Mouse (Mus musculus): ENCODE results near the gene Luzp1. TPM values are rescaled to one million over a fixed set of nuclear protein-coding genes. Genes with fewer than 3 reads are reported as not detected.

Gene Luzp1
- polyA plus RNA-seq, 1 experiment from 2014 or later, result 108 TPM

DNA sequence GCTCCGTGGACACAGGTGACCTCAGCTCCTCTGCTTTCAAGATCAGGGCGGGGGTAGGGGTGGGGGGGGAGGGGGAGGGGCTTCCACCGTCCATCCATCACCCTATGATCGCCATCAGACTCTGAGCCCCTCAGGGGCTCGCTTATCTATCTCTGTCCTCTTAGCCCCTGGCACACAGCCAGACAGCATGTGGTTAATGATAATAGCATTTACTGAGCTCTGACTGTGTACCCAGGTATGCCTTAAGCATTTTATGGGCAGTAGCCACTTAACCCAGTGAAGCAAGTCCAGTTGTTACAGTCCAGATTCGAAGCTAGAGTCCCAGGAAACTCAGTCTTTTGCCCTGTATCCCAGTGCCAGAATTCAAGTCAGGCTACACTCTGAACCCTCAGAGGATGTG is 18.0 kb upstream of the Luzp1 start:
- Histone ChIP-seq H3K9me3 (no peaks in the 10 kb centered on the region), H3K27ac (no peak overlapping the region; the same call in 1 of the 2 replicates), H3K27me3 (ENCODE audit: insufficient read depth, poor library complexity, severe bottlenecking) (no peaks in the 10 kb centered on the region), H3K4me1 (replicated peaks) (peaks cover 15% of the 10 kb centered on the region), H3K36me3 (no peaks in the 10 kb centered on the region), H3K4me3 (no peak overlapping the region)
- DNase-seq (ENCODE audit: low spot score), result no peak
- WGBS, result 26% methylated on average over 6 of the region's 6 CpGs

DNA sequence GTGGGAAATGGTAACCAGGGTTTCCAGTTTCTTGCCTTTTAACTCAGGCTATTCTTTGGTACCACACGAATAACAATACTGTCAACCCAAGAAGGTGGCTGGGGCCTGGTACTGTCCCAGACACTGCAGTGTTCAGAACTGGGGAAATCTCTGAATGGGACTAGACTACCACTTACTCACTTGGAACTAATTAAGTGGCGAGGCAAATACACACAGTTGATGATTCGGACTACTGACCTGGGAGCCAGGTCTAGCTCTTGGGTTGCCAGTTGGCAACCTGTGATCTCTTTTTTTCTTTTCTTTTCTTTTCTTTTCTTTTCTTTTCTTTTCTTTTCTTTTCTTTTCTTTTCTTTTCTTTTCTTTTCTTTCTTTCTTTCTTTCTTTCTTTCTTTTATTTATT is 17.3 kb upstream of the Luzp1 start:
- Histone ChIP-seq H3K4me1 (replicated peaks) (peaks cover 15% of the 10 kb centered on the region), H3K27me3 (ENCODE audit: insufficient read depth, poor library complexity, severe bottlenecking) (no peaks in the 10 kb centered on the region), H3K9me3 (no peaks in the 10 kb centered on the region), H3K36me3 (no peaks in the 10 kb centered on the region), H3K4me3 (no peak overlapping the region), H3K27ac (no peak overlapping the region)
- DNase-seq (ENCODE audit: low spot score), result no peak
- 72% methylated on average over 3 of the region's 3 CpGs for WGBS

DNA sequence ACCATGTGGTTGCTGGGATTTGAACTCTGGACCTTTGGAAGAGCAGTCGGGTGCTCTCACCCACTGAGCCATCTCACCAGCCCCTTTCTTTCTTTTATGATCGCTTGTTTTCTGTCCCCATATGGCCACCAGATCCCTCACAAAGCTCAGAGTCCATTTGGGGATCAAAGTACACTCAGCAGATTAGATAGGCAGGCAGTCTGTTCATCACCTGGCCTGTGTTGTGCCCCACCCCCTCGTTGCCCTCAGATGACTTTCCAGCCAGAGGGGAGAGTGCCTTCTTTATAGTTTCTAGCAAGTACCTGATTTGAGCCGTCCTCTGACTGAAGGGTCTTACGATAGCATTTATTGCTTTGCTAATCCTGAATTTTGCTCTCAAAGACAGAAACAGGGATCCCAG is 16.8 kb upstream of the Luzp1 start:
- Histone ChIP-seq H3K9me3 (no peaks in the 10 kb centered on the region), H3K36me3 (no peaks in the 10 kb centered on the region), H3K4me3 (no peak overlapping the region), H3K27me3 (ENCODE audit: insufficient read depth, poor library complexity, severe bottlenecking) (no peaks in the 10 kb centered on the region), H3K4me1 (replicated peaks) (peaks cover 15% of the 10 kb centered on the region), H3K27ac (no peak overlapping the region)
- 74% methylated on average over 5 of the region's 5 CpGs for WGBS
- DNase-seq (ENCODE audit: low spot score), result no peak

DNA sequence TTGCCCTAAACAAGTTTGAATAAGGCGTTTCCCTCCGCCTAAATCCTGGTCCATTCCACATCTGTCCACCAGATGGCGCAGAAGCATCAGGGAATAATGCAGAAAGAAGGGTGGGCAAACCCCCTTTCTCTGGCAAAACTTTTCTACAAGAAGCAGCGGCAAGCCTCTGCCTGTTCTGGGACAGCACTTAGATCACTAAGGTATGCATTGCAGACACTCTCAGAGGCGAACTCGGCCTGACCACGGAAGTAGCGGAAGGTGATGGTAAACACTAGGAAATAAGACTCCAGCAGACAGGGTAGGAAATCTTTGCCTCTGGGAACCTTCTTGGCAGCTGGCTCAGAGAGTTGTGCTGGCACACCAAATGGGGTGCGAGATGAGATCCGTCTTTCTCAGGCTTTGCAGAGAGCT is 14.7 kb upstream of the Luzp1 start:
- Histone ChIP-seq H3K36me3 (no peaks in the 10 kb centered on the region), H3K27me3 (ENCODE audit: insufficient read depth, poor library complexity, severe bottlenecking) (peaks cover 2% of the 10 kb centered on the region; the same call in 1 of the 2 replicates), H3K4me1 (replicated peaks) (peaks cover 15% of the 10 kb centered on the region), H3K4me3 (peak overlapping the region; percentile 23; the same call in 1 of the 2 replicates), H3K27ac (0 out of 2 replicates have a peak overlapping the region, but pooled peaks have one; percentile 23), H3K9me3 (no peaks in the 10 kb centered on the region)
- WGBS, result 14% methylated on average over 10 of the region's 10 CpGs
- DNase-seq (ENCODE audit: low spot score), result peak; percentile 86

DNA sequence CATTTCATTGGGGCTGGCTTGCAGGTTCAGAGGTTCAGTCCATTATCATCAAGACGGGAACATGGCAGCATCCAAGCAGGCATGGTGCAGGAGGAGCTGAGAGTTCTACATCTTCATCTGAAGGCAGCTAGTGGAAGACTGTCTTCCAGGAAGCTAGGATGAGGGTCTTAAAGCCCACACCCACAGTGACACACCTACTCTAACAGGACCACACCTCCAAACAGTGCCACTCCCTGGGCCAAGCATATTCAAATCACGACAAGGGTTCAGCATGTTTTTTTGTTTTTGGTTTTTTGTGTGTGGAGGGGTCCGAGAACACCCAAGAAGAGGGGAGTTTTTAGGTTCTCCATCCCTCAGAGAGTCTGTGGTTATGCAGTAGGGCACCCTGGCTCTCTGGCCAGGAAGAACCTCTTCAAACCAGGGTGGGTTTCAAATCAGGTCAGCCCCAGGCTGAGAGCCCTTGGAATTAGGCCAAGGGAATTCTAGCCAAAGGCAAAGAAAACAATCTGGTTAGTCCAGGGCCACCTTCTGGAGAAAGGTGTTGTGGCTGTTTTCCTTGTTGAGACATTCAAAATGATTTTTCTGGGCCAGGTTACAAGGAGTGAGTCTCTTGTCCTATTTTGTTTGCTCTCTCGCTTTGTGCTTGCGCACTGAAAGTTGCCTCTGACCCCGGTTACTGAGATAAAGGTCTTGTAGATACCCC is 12.9 kb upstream of the Luzp1 start:
- Histone ChIP-seq H3K9me3 (no peaks in the 10 kb centered on the region), H3K4me3 (no peak overlapping the region), H3K36me3 (no peaks in the 10 kb centered on the region), H3K27me3 (ENCODE audit: insufficient read depth, poor library complexity, severe bottlenecking) (peaks cover 18% of the 10 kb centered on the region), H3K4me1 (replicated peaks) (peaks cover 17% of the 10 kb centered on the region), H3K27ac (no peak overlapping the region)
- WGBS, result 92% methylated on average over 6 of the region's 6 CpGs
- DNase-seq (ENCODE audit: low spot score), result no peak

DNA sequence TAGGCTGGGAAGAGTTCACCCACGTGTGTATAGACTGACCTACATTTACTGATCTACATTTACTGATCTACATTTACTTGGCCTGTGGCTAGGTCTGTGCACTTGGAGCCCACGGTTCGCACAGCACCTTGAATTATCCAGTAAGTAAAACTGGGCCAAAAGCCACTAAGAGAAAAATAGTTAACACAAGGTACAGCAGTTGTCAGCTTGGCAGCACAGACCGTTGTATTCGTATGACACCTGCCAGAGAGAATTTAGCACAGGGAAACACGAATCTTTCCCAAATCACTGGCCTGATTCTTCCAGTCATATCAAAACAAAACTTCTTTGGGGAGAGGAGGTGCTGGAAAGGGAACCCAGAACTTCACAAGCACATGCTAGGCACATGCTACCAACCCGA is 11.3 kb upstream of the Luzp1 start:
- Histone ChIP-seq H3K4me3 (no peak overlapping the region), H3K9me3 (no peaks in the 10 kb centered on the region), H3K27ac (no peak overlapping the region), H3K27me3 (ENCODE audit: insufficient read depth, poor library complexity, severe bottlenecking) (peaks cover 34% of the 10 kb centered on the region), H3K36me3 (no peaks in the 10 kb centered on the region), H3K4me1 (replicated peaks) (peaks cover 29% of the 10 kb centered on the region)
- DNase-seq (ENCODE audit: low spot score), result no peak
- WGBS, result 86% methylated on average over 7 of the region's 7 CpGs

DNA sequence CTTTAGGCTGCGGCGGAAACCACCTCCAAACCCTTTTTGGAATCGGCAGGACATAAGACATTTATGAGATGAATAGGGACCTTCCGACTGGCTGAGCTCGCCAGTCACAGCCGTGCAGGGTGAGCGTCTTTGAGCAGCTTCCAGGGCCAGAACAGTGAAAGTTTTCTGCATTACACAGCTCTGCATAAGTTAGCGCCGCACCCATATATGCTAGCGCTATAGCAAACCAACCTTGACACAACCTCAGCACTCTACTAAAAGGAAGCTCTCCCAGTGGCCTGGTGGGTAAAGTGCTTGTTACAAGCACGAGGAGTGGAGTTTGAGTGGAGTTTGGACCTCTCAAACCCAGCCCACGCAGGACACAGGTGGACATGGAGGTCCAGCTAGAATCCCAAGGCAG is 10.4 kb upstream of the Luzp1 start:
- H3K27me3 ChIP-seq (ENCODE audit: insufficient read depth, poor library complexity, severe bottlenecking), result peaks cover 43% of the 10 kb centered on the region
- H3K4me1 ChIP-seq (replicated peaks), result peaks cover 38% of the 10 kb centered on the region
- H3K27ac ChIP-seq, result no peak overlapping the region
- DNase-seq (ENCODE audit: low spot score), result no peak
- no peak overlapping the region for H3K4me3 ChIP-seq
- H3K36me3 ChIP-seq, result no peaks in the 10 kb centered on the region
- H3K9me3 ChIP-seq, result no peaks in the 10 kb centered on the region
- 84% methylated on average over 12 of the region's 12 CpGs for whole genome bisulfite sequencing

DNA sequence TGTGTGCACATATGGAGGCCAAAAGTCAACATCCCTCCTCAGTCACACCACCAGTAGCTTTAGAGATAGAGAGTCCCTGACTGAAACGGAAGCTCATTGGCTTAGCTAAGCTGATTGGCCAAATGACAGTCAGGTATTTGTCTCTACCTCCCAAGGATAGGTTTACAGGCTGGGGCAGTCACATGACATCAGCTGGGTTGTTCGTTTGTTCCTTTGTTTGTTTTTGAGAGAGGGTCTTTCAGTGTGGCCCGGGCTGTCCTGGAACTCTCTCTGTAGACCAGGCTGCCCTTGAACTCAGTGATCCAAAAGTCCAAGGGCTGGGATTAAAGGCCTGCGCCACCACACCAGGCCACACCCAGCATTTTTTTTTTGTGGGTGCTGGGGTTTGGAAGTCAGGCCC is 8.4 kb upstream of the Luzp1 start:
- peaks cover 39% of the 10 kb centered on the region for H3K4me1 ChIP-seq (replicated peaks)
- WGBS, result 25% methylated on average over 4 of the region's 4 CpGs
- H3K27ac ChIP-seq, result no peak overlapping the region
- H3K27me3 ChIP-seq (ENCODE audit: insufficient read depth, poor library complexity, severe bottlenecking), result peaks cover 63% of the 10 kb centered on the region
- no peaks in the 10 kb centered on the region for H3K9me3 ChIP-seq
- DNase-seq (ENCODE audit: low spot score), result no peak
- no peak overlapping the region for H3K4me3 ChIP-seq
- H3K36me3 ChIP-seq, result no peaks in the 10 kb centered on the region

DNA sequence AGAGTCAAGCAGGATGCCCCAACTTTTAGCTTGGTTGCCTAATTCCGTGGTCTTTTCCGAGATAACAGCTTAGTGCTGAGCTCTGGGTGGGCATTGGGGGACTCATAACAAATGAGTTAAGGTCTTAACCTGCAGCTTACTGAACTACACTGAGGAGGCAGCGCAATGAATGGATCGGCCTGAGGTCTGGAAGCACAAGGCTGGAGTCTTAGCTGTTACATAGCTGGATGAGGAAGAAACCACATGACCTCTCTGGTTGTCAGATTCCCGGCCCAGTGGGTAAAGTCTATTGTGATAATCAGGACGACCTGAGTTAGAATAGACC is 7.8 kb upstream of the Luzp1 start:
- peak overlapping the region; percentile 80 for H3K4me3 ChIP-seq
- no peak for DNase-seq (ENCODE audit: low spot score)
- peak overlapping the region; percentile 89; the same call in 1 of the 2 replicates for H3K27ac ChIP-seq
- H3K36me3 ChIP-seq, result no peaks in the 10 kb centered on the region
- H3K4me1 ChIP-seq (replicated peaks), result peaks cover 39% of the 10 kb centered on the region
- WGBS, result 8% methylated on average over 6 of the region's 6 CpGs
- H3K9me3 ChIP-seq, result no peaks in the 10 kb centered on the region
- H3K27me3 ChIP-seq (ENCODE audit: insufficient read depth, poor library complexity, severe bottlenecking), result peaks cover 66% of the 10 kb centered on the region

DNA sequence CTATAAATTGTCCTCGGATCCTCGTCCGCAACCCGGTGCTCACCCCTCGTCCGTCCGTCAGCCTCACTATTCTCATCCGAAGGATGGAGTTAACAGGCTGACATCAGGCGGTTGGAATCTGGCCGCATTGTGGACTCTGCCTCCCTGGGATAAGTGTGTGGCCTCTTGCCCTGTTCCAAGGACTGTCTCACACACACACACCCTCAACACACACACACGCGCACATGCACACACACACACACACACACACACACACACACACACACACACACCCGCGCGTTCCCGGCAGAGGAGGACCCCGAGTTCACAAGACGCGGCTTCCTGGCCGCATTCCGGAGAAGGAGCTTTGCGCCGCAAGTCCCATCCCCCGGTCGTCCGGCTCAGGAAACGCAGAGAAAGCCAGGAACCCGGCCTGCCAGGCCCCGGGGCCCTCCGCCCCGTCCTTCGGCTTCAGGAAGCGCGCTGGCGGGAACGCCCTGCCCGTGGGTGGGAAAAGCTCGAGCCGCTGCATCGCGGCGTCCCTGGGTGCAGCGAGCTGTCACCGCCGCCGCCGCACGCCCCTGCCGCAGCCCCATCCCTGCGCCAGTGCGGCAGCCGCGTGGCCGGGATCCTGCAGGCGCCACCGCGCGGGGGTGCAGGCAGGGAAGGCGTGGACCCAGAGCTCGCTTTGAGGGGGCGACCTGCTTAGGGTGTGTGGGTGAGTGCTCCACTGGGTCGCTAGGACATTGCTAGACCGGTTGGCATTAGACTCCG is 7.3 kb upstream of the Luzp1 start, which contains the start of gene 6030445D17Rik:
Gene 6030445D17Rik, plus strand, starts transcription at position 165 of the 753 bp plus-strand sequence.
- no peaks in the 10 kb centered on the region for H3K36me3 ChIP-seq
- no peaks in the 10 kb centered on the region for H3K9me3 ChIP-seq
- peaks cover 39% of the 10 kb centered on the region for H3K4me1 ChIP-seq (replicated peaks)
- H3K4me3 ChIP-seq, result peak within 1 kb of the TSS; percentile 80
- H3K27me3 ChIP-seq (ENCODE audit: insufficient read depth, poor library complexity, severe bottlenecking), result peaks cover 66% of the 10 kb centered on the region
- WGBS, result under 1% methylated on average over 64 of the region's 64 CpGs
- H3K27ac ChIP-seq, result peak within 1 kb of the TSS; percentile 89
- peak; percentile 76 for DNase-seq (ENCODE audit: low spot score)

DNA sequence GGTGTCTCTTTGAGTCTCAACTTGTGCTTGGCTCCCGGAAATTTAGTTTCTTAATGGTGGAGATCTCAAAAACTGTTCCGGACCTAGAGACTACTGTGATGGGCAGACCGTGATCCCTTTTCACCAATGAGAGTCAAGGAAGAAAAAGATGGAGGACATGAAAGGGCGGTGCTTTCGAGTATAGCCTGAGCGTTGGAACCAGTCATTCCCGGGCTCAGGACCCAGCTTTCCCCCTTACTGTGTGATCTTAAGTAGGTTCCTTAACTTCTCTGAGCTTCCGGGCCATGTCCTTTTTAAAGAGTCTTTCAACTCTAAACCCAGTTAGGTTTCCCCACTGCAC is 6.8 kb upstream of the Luzp1 start:
- no peak for DNase-seq (ENCODE audit: low spot score)
- H3K4me3 ChIP-seq, result peak overlapping the region; percentile 80
- peak overlapping the region; percentile 89 for H3K27ac ChIP-seq
- H3K4me1 ChIP-seq (replicated peaks), result peaks cover 39% of the 10 kb centered on the region
- under 1% methylated on average over 8 of the region's 8 CpGs for WGBS
- H3K9me3 ChIP-seq, result no peaks in the 10 kb centered on the region
- H3K36me3 ChIP-seq, result no peaks in the 10 kb centered on the region
- peaks cover 66% of the 10 kb centered on the region for H3K27me3 ChIP-seq (ENCODE audit: insufficient read depth, poor library complexity, severe bottlenecking)

DNA sequence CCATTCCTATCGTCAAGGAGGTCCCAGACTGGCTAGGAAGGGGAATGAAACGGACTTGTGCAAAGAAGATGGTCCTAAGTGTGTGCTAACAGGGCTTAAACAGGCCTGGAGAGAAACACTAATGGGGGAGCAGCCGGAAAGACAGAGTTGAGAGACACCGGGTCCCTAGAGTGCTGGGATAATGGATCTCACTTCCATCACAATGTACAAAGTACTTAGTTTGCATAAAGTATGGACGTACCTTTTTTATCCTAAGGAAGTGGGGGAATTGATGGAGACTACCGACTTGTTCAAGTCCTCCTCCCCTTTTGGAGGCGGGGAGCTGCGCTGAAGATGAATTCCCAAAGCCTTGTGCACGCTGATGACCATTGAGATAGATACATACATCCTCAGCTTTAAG is 6.1 kb upstream of the Luzp1 start:
- DNase-seq (ENCODE audit: low spot score), result no peak
- no peaks in the 10 kb centered on the region for H3K9me3 ChIP-seq
- H3K27ac ChIP-seq, result peak overlapping the region; percentile 89; the same call in 1 of the 2 replicates
- peaks cover 66% of the 10 kb centered on the region for H3K27me3 ChIP-seq (ENCODE audit: insufficient read depth, poor library complexity, severe bottlenecking)
- H3K4me1 ChIP-seq (replicated peaks), result peaks cover 40% of the 10 kb centered on the region
- no peaks in the 10 kb centered on the region for H3K36me3 ChIP-seq
- peak overlapping the region; percentile 80 for H3K4me3 ChIP-seq
- 12% methylated on average over 9 of the region's 9 CpGs for WGBS

DNA sequence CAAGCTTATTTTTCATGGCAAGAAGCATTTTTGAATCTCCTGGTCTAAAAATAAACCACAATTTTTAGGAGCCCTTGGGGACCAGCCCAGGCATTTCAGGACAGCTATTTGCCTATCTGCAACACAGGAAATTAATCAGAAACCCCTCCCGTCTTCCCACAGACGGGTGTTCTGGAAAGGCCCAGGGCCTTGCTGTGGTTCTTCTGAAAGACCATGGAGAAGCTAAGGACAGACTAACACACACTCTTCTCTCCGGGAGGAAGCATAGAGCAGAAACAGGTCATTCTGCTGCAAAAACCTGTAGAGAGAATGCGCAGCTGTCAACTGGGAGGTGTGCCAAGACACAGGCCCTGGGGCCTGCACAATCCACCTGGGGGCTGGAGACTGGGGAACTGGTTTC is 3.3 kb upstream of the Luzp1 start:
- no peaks in the 10 kb centered on the region for H3K36me3 ChIP-seq
- WGBS, result 81% methylated on average over 4 of the region's 4 CpGs
- DNase-seq (ENCODE audit: low spot score), result no peak
- no peak overlapping the region for H3K27ac ChIP-seq
- H3K27me3 ChIP-seq (ENCODE audit: insufficient read depth, poor library complexity, severe bottlenecking), result peaks cover 52% of the 10 kb centered on the region
- H3K4me1 ChIP-seq (replicated peaks), result peaks cover 54% of the 10 kb centered on the region
- H3K9me3 ChIP-seq, result no peaks in the 10 kb centered on the region
- no peak overlapping the region for H3K4me3 ChIP-seq
